Mouse (Mus musculus) hindbrain, postnatal 0 days (tissue): ENCODE data around the gene Ankrd23. TPM values are rescaled to one million over a fixed set of nuclear protein-coding genes. Genes with fewer than 3 reads are reported as not detected.

ENCODE experiments used
- ATAC-seq: fragments of 200-750 bp; cut with Nextera tagmentation; 2 replicates; pipeline ENCODE4 v1.8.0; 2017; ENCODE audit warnings: mild to moderate bottlenecking, moderate TSS enrichment, moderate library complexity
- DNase-seq: peaks from one replicate; pipeline ENCODE4 v3.0.0-alpha.2; 2015; ENCODE audit warnings: low spot score
- H3K27ac ChIP-seq: fragments of 300-500 bp; sonication (generic); 2 replicates; pipeline ENCODE4 v1.5.1; 2014; ENCODE audit warnings: mild to moderate bottlenecking
- H3K27me3 ChIP-seq: fragments of 300-500 bp; sonication (generic); 2 replicates; pipeline ENCODE4 v1.6.1; 2014; ENCODE audit warnings: low read length, mixed read lengths; ENCODE audit not compliant: insufficient read depth
- H3K36me3 ChIP-seq: fragments of 300-500 bp; sonication (generic); 2 replicates; pipeline ENCODE4 v1.6.1; 2014; ENCODE audit warnings: low read length, mixed read lengths; ENCODE audit not compliant: insufficient read depth
- H3K4me1 ChIP-seq: fragments of 300-500 bp; sonication (generic); 2 replicates; pipeline ENCODE4 v1.6.1; 2014; ENCODE audit warnings: antibody characterized with exemption, low read length, mixed read lengths; ENCODE audit not compliant: insufficient read depth
- H3K4me2 ChIP-seq: fragments of 300-500 bp; sonication (generic); 2 replicates; pipeline ENCODE4 v1.6.1; 2014; ENCODE audit warnings: low read depth, mild to moderate bottlenecking, low read length, moderate library complexity, mixed read lengths
- H3K4me3 ChIP-seq: fragments of 300-500 bp; sonication (generic); 2 replicates; pipeline ENCODE4 v1.5.1; 2014; ENCODE audit warnings: low read length
- H3K9ac ChIP-seq: fragments of 300-500 bp; sonication (generic); replicated peaks from 2 replicates; pipeline ENCODE4 v1.6.1; 2014; ENCODE audit warnings: mild to moderate bottlenecking, low read length, moderate library complexity, mixed read lengths
- H3K9me3 ChIP-seq: fragments of 300-500 bp; sonication (generic); 2 replicates; pipeline ENCODE4 v1.6.1; 2016; ENCODE audit warnings: low read length, mixed read lengths
- CTCF ChIP-seq: IDR thresholded peaks from 2 replicates; pipeline ENCODE4 v1.5.1; 2016; ENCODE audit warnings: antibody characterized with exemption, control low read depth, low read depth
- WGBS: fragments of 180-500 bp; shearing (Covaris S2); extraction: QIAGEN DNeasy Blood & Tissue Kit; methylation state at CpG from one replicate; pipeline ENCODE4 v1.1.7; 2014; 5-methylcytosine and 5-hydroxymethylcytosine counted together
- polyA plus RNA-seq: library from polyadenylated mRNA; unstranded; fragments of >200 nt; fragmentation: Nextera tagmentation; extraction: Ambion mirVana; gene quantifications from 2 replicates; pipeline ENCODE4 v1.2.1, GENCODE M21; 2015
- total RNA-seq: library from RNA; depleted of rRNA; stranded (reverse); fragments of >200 nt; gene quantifications from 2 replicates; pipeline ENCODE4 v1.2.3, GENCODE M21; 2014

Ankrd23 gene
- total and polyA plus RNA-seq, 2 experiments from 2014 or later: 11.2 to 11.5 TPM

- H3K9ac ChIP-seq: 0 out of 2 replicates have a peak overlapping the region, but pooled peaks have one; percentile 21
- peak overlapping the region; percentile 25 for H3K4me2 ChIP-seq
- H3K9me3 ChIP-seq: no peaks in the 10 kb centered on the region
- H3K4me1 ChIP-seq: peaks cover 21% of the 10 kb centered on the region
- peak overlapping the region; percentile 73 for H3K27ac ChIP-seq
- 19% methylated on average over 6 of the region's 6 CpGs for WGBS
- ATAC-seq (peak; percentile 70), DNase-seq (peak; percentile 33)
- H3K27me3 ChIP-seq: no peaks in the 10 kb centered on the region
- H3K4me3 ChIP-seq: no peak overlapping the region
- no peaks in the 10 kb centered on the region for H3K36me3 ChIP-seq
- no peak for TF ChIP-seq CTCF
Observed at GRCm38 (mm10) chr1:36579974-36580383, 43.3 kb upstream of the Ankrd23 start.

GRCm38 (mm10) chr1:36576991-36577675 is 40.5 kb upstream of the Ankrd23 start:
- Histone ChIP-seq H3K4me3 (no peak overlapping the region), H3K36me3 (no peaks in the 10 kb centered on the region), H3K27me3 (no peaks in the 10 kb centered on the region), H3K9ac (no peak overlapping the region), H3K27ac (no peak overlapping the region), H3K4me2 (no peak overlapping the region), H3K9me3 (no peaks in the 10 kb centered on the region), H3K4me1 (peaks cover 27% of the 10 kb centered on the region)
- no peak for TF ChIP-seq CTCF
- no peak for DNase-seq
- no peak for ATAC-seq
- WGBS: 75% methylated on average over 6 of the region's 6 CpGs

GRCm38 (mm10) chr1:36575347-36575746 is 38.7 kb upstream of the Ankrd23 start:
- Histone ChIP-seq H3K27ac (no peak overlapping the region), H3K27me3 (no peaks in the 10 kb centered on the region), H3K4me1 (peaks cover 16% of the 10 kb centered on the region), H3K9ac (no peak overlapping the region), H3K4me3 (no peak overlapping the region), H3K36me3 (no peaks in the 10 kb centered on the region), H3K9me3 (no peaks in the 10 kb centered on the region), H3K4me2 (no peak overlapping the region)
- WGBS: 61% methylated on average over 6 of the region's 6 CpGs
- TF ChIP-seq CTCF: no peak
- ATAC-seq (no peak), DNase-seq (no peak)

- Histone ChIP-seq H3K4me3 (no peak overlapping the region), H3K36me3 (no peaks in the 10 kb centered on the region), H3K9me3 (no peaks in the 10 kb centered on the region), H3K27me3 (no peaks in the 10 kb centered on the region), H3K27ac (no peak overlapping the region; the same call in 1 of the 2 replicates), H3K4me1 (peaks cover 11% of the 10 kb centered on the region; the same call in 1 of the 2 replicates), H3K9ac (no peak overlapping the region), H3K4me2 (no peak overlapping the region)
- ATAC-seq (no peak), DNase-seq (no peak)
- 67% methylated on average over 5 of the region's 5 CpGs for WGBS
- TF ChIP-seq CTCF: no peak
Observed at GRCm38 (mm10) chr1:36574196-36574955, 37.7 kb upstream of the Ankrd23 start.

GRCm38 (mm10) chr1:36573524-36573923 is 36.8 kb upstream of the Ankrd23 start:
- WGBS: 86% methylated on average over 8 of the region's 8 CpGs
- H3K4me2 ChIP-seq: no peak overlapping the region
- no peak overlapping the region for H3K4me3 ChIP-seq
- no peaks in the 10 kb centered on the region for H3K27me3 ChIP-seq
- ATAC-seq (no peak), DNase-seq (no peak)
- H3K9ac ChIP-seq: no peak overlapping the region
- no peaks in the 10 kb centered on the region for H3K9me3 ChIP-seq
- peaks cover 11% of the 10 kb centered on the region; the same call in 1 of the 2 replicates for H3K4me1 ChIP-seq
- no peaks in the 10 kb centered on the region for H3K36me3 ChIP-seq
- no peak overlapping the region for H3K27ac ChIP-seq
- no peak for TF ChIP-seq CTCF

- Histone ChIP-seq H3K9ac (no peak overlapping the region), H3K36me3 (no peaks in the 10 kb centered on the region), H3K27me3 (no peaks in the 10 kb centered on the region), H3K4me1 (peaks cover 11% of the 10 kb centered on the region; the same call in 1 of the 2 replicates), H3K9me3 (no peaks in the 10 kb centered on the region), H3K4me2 (no peak overlapping the region), H3K4me3 (no peak overlapping the region), H3K27ac (no peak overlapping the region)
- DNase-seq: no peak
- no peak for TF ChIP-seq CTCF
- ATAC-seq: no peak
- WGBS: 78% methylated on average over 1 of the region's 1 CpGs
Observed at GRCm38 (mm10) chr1:36572709-36573108, 36.0 kb upstream of the Ankrd23 start.
